Mouse (Mus musculus) midbrain, embryonic 14.5 days (tissue): ENCODE measurements around the gene Prelid1. TPM values are rescaled to one million over a fixed set of nuclear protein-coding genes. Genes with fewer than 3 reads are reported as not detected.

Experiments used
- ATAC-seq: fragments of 200-750 bp; cut with Nextera tagmentation; 2 replicates; pipeline ENCODE4 v1.8.0; 2017; ENCODE audit warnings: moderate number of reproducible peaks, moderate library complexity; ENCODE audit not compliant: low FRiP score, low TSS enrichment
- DNase-seq: peaks from one replicate; pipeline ENCODE4 v3.0.0-alpha.2; 2015
- H3K27ac ChIP-seq: fragments of 300-500 bp; sonication (generic); replicated peaks from 2 replicates; pipeline ENCODE4 v1.5.1; 2014; ENCODE audit warnings: mild to moderate bottlenecking, low read depth, low read length, moderate library complexity
- H3K27me3 ChIP-seq: fragments of 300-500 bp; sonication (generic); 2 replicates; pipeline ENCODE4 v1.6.1; 2014; ENCODE audit warnings: low read length, control low read depth, mixed read lengths; ENCODE audit not compliant: control insufficient read depth, insufficient read depth
- H3K36me3 ChIP-seq: fragments of 300-500 bp; sonication (generic); 2 replicates; pipeline ENCODE4 v1.6.1; 2014; ENCODE audit warnings: low read length, control low read depth; ENCODE audit not compliant: control insufficient read depth, insufficient read depth
- H3K4me1 ChIP-seq: fragments of 300-500 bp; sonication (generic); 2 replicates; pipeline ENCODE4 v1.6.1; 2014; ENCODE audit warnings: mild to moderate bottlenecking, antibody characterized with exemption, low read length, control low read depth; ENCODE audit not compliant: control insufficient read depth, insufficient read depth
- H3K4me2 ChIP-seq: fragments of 300-500 bp; sonication (generic); 2 replicates; pipeline ENCODE4 v1.6.1; 2014; ENCODE audit warnings: mild to moderate bottlenecking, low read length, moderate library complexity
- H3K4me3 ChIP-seq: fragments of 300-500 bp; sonication (generic); replicated peaks from 2 replicates; pipeline ENCODE4 v1.5.1; 2014; ENCODE audit warnings: low read depth, low read length
- H3K9ac ChIP-seq: fragments of 300-500 bp; sonication (generic); replicated peaks from 2 replicates; pipeline ENCODE4 v1.6.1; 2014; ENCODE audit warnings: mild to moderate bottlenecking, low read length, moderate library complexity
- H3K9me3 ChIP-seq: fragments of 300-500 bp; sonication (generic); 2 replicates; pipeline ENCODE4 v1.6.1; 2016; ENCODE audit warnings: low read length, control low read depth, mixed read lengths; ENCODE audit not compliant: control insufficient read depth
- WGBS: fragments of 180-500 bp; shearing (Covaris S2); extraction: QIAGEN DNeasy Blood & Tissue Kit; methylation state at CpG from one replicate; pipeline ENCODE4 v1.1.7; 2014; 5-methylcytosine and 5-hydroxymethylcytosine counted together
- polyA plus RNA-seq: library from polyadenylated mRNA; unstranded; fragments of >200 nt; fragmentation: Nextera tagmentation; extraction: Ambion mirVana; gene quantifications from 2 replicates; pipeline ENCODE4 v1.2.1, GENCODE M21; 2014

The Prelid1 gene
- polyA plus RNA-seq, 1 experiment from 2014 or later = 336 TPM

- Histone ChIP-seq H3K27ac (no peak overlapping the region), H3K9me3 (no peaks in the 10 kb centered on the region), H3K9ac (no peak overlapping the region), H3K27me3 (no peaks in the 10 kb centered on the region; the same call in 1 of the 2 replicates), H3K4me3 (no peak overlapping the region), H3K4me2 (no peak overlapping the region), H3K36me3 (no peaks in the 10 kb centered on the region), H3K4me1 (no peaks in the 10 kb centered on the region)
- no peak for DNase-seq
- no peak for ATAC-seq
- WGBS = 75% methylated on average over 3 of the region's 3 CpGs
Observed at GRCm38 (mm10) chr13:55370234-55370633, 49.9 kb downstream of the Prelid1 start.

GRCm38 (mm10) chr13:55371007-55371681 is 50.8 kb downstream of the Prelid1 start:
- WGBS = 75% methylated on average over 8 of the region's 8 CpGs
- Histone ChIP-seq H3K4me3 (no peak overlapping the region), H3K36me3 (no peaks in the 10 kb centered on the region), H3K4me2 (no peak overlapping the region), H3K27ac (no peak overlapping the region), H3K9ac (no peak overlapping the region), H3K9me3 (no peaks in the 10 kb centered on the region), H3K27me3 (no peaks in the 10 kb centered on the region), H3K4me1 (no peaks in the 10 kb centered on the region)
- ATAC-seq (no peak), DNase-seq (no peak)

DNA sequence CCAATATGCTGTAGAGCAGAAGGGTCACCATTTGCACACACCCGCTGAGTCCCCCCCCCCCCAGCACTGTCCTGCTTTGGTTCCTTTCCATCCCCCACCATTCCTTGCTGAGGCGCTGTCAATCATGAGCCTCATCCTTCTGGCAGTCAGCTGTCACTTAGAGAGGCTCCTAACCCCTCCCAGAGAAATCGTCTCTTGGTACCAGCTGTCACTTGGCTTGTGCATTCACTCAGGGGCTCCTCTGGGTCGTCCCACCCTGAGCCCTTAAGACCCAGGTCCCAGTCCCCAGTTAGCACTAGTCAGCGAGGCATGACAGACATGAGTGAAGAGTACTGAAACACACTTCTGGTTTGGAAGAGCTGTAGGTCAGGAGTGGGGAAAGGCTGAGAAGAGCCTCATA is 51.4 kb downstream of the Prelid1 start:
- ATAC-seq (no peak), DNase-seq (no peak)
- H3K9ac ChIP-seq = no peak overlapping the region
- H3K4me2 ChIP-seq = no peak overlapping the region
- no peak overlapping the region for H3K27ac ChIP-seq
- H3K4me1 ChIP-seq = no peaks in the 10 kb centered on the region
- WGBS = 57% methylated on average over 5 of the region's 5 CpGs
- H3K36me3 ChIP-seq = no peaks in the 10 kb centered on the region
- no peaks in the 10 kb centered on the region for H3K9me3 ChIP-seq
- H3K27me3 ChIP-seq = no peaks in the 10 kb centered on the region
- H3K4me3 ChIP-seq = no peak overlapping the region

DNA sequence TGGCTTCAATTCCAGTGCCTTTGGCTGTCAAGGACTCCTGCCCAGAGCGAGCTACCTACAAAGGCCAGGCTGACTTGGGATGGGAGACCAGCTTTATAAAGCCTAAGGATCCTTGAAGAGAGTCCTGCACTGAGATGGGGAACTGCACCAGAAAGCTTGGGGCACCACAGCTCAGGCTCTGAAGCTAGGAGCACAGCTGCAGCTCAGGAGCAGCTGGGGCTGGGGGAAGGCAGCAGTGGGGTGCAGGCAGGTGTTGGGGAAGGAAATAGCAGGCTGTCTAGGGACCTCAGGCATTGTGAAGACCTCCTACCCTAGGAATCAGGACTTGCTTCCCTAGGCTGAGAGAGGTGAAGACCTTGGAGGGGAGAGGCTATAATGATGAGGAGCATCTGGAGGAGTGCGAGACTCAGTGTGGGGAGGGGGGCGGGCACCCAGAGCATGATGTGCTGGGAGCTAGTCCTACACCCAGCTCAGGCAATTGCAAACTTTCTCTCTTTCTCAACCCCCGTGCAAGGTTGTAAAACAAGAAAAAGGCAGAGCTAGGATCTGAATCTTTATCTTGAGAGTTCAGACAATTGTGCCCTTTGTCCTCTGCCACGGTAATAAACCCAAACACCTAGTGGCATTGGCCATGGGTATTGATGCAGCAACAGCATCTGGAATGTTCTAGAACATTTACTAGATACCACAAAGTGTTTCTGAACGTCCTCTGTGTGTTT is 54.1 kb downstream of the Prelid1 start:
- Histone ChIP-seq H3K36me3 (no peaks in the 10 kb centered on the region), H3K4me3 (no peak overlapping the region), H3K27me3 (peaks cover 16% of the 10 kb centered on the region), H3K9me3 (no peaks in the 10 kb centered on the region), H3K4me1 (no peaks in the 10 kb centered on the region), H3K27ac (no peak overlapping the region), H3K4me2 (no peak overlapping the region), H3K9ac (0 out of 2 replicates have a peak overlapping the region, but pooled peaks have one; percentile 4)
- 65% methylated on average over 6 of the region's 6 CpGs for WGBS
- no peak for ATAC-seq
- DNase-seq = no peak

Other genes with a start within 250 kb of the Prelid1 start
- 20.7 and 20.8 TPM in 2 replicates for gene Uimc1, start 220.2 kb upstream of the Prelid1 start, polyA plus RNA-seq
- 23.6 and 26.2 TPM in 2 replicates for gene Zfp346, start 215.2 kb upstream of the Prelid1 start, polyA plus RNA-seq
- gene Gm17617, start 187.0 kb upstream of the Prelid1 start, polyA plus RNA-seq = not detected in 2 replicates
- 0.38 and 0.99 TPM in 2 replicates for gene Fgfr4, start 167.9 kb upstream of the Prelid1 start, polyA plus RNA-seq
- 72.6 and 76.6 TPM in 2 replicates for gene Nsd1, start 110.7 kb upstream of the Prelid1 start, polyA plus RNA-seq
- gene Rab24, start 1.4 kb downstream of the Prelid1 start, polyA plus RNA-seq = 108 and 114 TPM in 2 replicates
- 9.9 and 12.1 TPM in 2 replicates for gene Mxd3, start 9.3 kb downstream of the Prelid1 start, polyA plus RNA-seq
- gene Lman2, start 42.3 kb downstream of the Prelid1 start, polyA plus RNA-seq = 37.5 and 51.8 TPM in 2 replicates
- 0.30 and 0.33 TPM in 2 replicates for gene Rgs14, start 49.2 kb downstream of the Prelid1 start, polyA plus RNA-seq
- gene Slc34a1, start 77.7 kb downstream of the Prelid1 start, polyA plus RNA-seq = not detected in 2 replicates
- 0.59 TPM in 1 of 2 replicates, not detected in the other for gene Pfn3, start 94.7 kb downstream of the Prelid1 start, polyA plus RNA-seq
- gene F12, start 106.3 kb downstream of the Prelid1 start, polyA plus RNA-seq = not detected in 2 replicates
- 41.8 and 44.0 TPM in 2 replicates for gene Grk6, start 124.6 kb downstream of the Prelid1 start, polyA plus RNA-seq
- 7.0 and 34.3 TPM in 2 replicates for gene Prr7, start 143.8 kb downstream of the Prelid1 start, polyA plus RNA-seq
- 509 and 557 TPM in 2 replicates for gene Dbn1, start 167.6 kb downstream of the Prelid1 start, polyA plus RNA-seq
- 126 and 154 TPM in 2 replicates for gene Pdlim7, start 193.2 kb downstream of the Prelid1 start, polyA plus RNA-seq
- 3.4 and 4.0 TPM in 2 replicates for gene Dok3, start 208.8 kb downstream of the Prelid1 start, polyA plus RNA-seq
- 56.2 and 57.6 TPM in 2 replicates for gene Ddx41, start 216.2 kb downstream of the Prelid1 start, polyA plus RNA-seq